Mouse (Mus musculus): ENCODE data around the gene Tmem184b. TPM values are rescaled to one million over a fixed set of nuclear protein-coding genes. Genes with fewer than 3 reads are reported as not detected.

Tmem184b gene
- 67.7 and 75.5 TPM in 2 replicates for polyA plus RNA-seq (2015; fragmentation: Nextera tagmentation; extraction: Ambion mirVana)

DNA sequence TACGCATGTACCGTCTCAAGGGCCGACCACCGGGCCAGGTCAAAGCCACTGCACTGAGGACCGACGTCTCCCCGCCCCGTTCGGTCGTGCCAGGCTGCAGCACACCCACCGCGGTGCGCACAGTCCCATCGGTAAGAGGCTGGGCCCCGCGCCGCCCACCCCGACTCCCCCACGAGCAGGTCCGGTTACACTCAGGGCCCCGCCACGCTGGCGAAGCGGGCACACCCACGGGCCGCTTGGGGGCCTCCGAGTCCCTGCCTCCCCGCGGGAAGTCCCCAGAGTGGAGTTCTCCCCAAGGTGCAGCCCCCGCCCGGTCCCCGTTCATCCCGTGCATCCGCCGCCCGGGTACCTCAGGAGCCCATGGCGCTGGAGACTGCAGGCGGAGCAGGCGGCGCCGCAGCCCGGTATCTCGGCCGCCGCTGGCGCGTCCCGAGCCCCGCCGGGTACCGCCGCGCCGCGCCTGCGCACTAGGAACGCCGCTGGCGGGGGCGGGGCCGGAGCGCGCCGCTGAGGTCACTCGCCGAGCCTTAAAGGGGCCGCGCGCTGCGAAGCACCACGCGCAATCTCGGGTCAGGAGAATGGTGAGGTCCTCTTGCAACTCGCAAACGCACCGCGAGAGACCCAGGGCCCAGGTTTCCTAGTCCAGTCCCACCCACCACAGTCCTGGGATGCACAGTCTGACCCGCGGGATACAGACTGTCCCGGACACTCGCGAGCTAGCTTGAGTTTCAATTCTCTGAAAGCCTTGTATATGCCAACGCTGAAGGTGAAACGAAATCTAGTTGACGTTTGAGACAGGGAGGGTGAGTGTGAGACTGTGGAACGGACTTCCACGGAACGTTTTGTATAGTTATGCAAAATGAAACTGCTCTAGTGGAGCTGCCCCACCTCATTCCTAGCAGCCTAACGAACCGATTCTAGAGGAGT lies at the start of gene Tmem184b:
TSS of gene Tmem184b (minus strand) at position 734 of the 927 bp plus-strand sequence.
- Histone ChIP-seq H3K9ac (peak within 1 kb of the TSS; percentile 84), H3K27ac (peak within 1 kb of the TSS; percentile 89), H3K27me3 (no peaks in the 10 kb centered on the region), H3K36me3 (no peaks in the 10 kb centered on the region), H3K4me3 (replicated peaks) (peak within 1 kb of the TSS; percentile 92), H3K9me3 (replicated peaks) (no peaks in the 10 kb centered on the region), H3K4me1 (peaks cover 51% of the 10 kb centered on the region), H3K4me2 (peak within 1 kb of the TSS; percentile 90)
- peak; percentile 84 for ATAC-seq (replicated peaks; ENCODE audit: low FRiP score)
- under 1% methylated on average over 90 of the region's 90 CpGs for WGBS

DNA sequence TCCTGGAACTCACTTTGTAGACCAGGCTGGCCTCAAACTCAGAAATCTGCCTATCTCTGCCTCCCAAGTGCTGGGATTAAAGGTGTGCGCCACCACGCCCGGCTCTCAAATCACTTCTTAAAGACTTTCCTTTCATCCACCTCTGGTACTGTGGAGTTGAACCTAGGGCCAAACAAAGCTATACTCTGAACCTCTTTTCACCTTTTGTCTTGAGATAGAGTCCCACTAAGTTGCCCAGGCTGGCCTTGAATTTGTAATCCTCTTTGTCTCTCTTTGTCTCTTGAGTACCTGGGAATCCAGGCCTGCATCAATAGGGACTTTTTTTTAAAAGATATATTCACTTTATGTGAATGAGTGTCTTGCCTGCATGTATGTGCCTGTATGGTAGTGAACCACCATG lies 44.7 kb upstream of the Tmem184b start:
- Histone ChIP-seq H3K4me2 (no peak overlapping the region), H3K4me1 (peaks cover 9% of the 10 kb centered on the region), H3K36me3 (no peaks in the 10 kb centered on the region), H3K27me3 (no peaks in the 10 kb centered on the region), H3K9me3 (replicated peaks) (no peaks in the 10 kb centered on the region), H3K4me3 (replicated peaks) (no peak overlapping the region), H3K9ac (no peak overlapping the region), H3K27ac (no peak overlapping the region)
- ATAC-seq (replicated peaks; ENCODE audit: low FRiP score), result no peak
- WGBS, result 93% methylated on average over 3 of the region's 3 CpGs

DNA sequence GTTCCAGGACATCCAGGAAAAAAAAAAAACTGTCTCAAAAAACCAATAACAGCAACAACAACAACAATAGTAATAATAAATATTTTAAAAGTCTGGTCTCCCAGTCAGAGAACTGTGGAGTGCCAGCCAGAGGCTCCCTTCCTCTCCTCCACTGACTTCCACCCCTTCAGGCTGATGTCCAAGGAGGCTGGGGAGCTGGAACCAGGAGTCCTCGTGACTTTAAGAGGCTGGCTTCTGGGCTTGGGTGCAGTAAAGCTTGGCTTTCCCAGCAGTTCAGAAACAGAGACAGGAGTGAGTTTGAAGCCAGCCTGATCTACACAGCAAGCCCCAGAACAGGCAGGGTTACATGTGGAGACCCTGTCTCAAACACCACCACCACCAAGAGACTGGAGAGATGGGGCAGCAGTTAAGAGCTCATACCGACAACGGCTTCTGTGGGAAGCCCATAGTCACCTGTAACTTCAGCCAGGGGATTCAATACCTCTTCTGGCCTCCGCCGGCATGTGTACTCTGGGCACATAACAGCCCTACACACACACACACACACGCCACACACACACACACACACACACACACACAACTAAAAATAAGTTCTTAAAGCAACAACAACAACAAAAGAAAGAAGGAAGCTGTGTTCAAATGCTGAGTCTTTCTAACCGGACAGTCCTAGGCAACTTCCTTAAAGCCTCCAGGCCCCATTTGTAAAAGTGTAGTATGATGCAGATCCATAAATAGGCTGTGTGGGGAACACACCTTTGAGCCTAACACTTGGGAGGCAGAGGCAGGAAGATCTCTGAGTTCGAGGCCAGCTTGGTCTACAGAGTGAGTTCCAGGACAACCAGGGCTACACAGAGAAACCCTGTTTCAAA lies 42.7 kb upstream of the Tmem184b start:
- H3K9me3 ChIP-seq (replicated peaks), result no peaks in the 10 kb centered on the region
- H3K36me3 ChIP-seq, result no peaks in the 10 kb centered on the region
- 81% methylated on average over 8 of the region's 8 CpGs for WGBS
- no peak overlapping the region for H3K4me3 ChIP-seq (replicated peaks)
- H3K27ac ChIP-seq, result no peak overlapping the region
- H3K27me3 ChIP-seq, result no peaks in the 10 kb centered on the region
- no peak overlapping the region for H3K4me2 ChIP-seq
- no peak overlapping the region for H3K9ac ChIP-seq
- peaks cover 14% of the 10 kb centered on the region for H3K4me1 ChIP-seq
- no peak for ATAC-seq (replicated peaks; ENCODE audit: low FRiP score)

DNA sequence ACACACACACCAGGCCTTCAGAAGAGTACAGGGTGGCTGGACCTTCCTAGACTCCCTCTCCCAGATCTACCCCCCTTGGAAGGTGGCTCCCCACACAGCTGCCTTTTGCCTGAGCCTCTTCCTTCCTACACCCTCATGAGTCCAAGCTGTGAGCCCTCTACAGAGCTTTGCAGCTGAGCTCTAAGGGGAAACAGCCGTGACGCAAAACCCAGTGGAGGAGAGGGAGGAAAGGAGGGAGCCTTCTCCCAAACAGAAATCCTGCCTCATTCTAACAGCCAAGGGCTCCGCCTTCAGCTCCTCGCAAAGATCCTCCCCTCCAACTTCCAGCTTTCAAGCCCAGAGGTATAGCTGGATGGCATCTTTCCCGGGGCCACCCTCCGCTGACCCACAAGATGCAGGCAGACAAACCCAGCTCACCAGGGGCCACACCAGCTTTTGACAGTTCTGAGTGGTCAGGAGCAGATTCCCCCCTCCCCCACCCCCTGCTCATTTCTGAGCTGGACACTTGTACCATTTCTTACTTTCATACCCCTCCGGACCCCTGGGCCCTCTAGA lies 40.6 kb upstream of the Tmem184b start:
- Histone ChIP-seq H3K9ac (no peak overlapping the region), H3K4me3 (replicated peaks) (no peak overlapping the region), H3K27ac (no peak overlapping the region), H3K36me3 (no peaks in the 10 kb centered on the region), H3K9me3 (replicated peaks) (no peaks in the 10 kb centered on the region), H3K27me3 (no peaks in the 10 kb centered on the region), H3K4me2 (no peak overlapping the region), H3K4me1 (peaks cover 35% of the 10 kb centered on the region)
- ATAC-seq (replicated peaks; ENCODE audit: low FRiP score), result no peak
- WGBS, result 60% methylated on average over 7 of the region's 7 CpGs

DNA sequence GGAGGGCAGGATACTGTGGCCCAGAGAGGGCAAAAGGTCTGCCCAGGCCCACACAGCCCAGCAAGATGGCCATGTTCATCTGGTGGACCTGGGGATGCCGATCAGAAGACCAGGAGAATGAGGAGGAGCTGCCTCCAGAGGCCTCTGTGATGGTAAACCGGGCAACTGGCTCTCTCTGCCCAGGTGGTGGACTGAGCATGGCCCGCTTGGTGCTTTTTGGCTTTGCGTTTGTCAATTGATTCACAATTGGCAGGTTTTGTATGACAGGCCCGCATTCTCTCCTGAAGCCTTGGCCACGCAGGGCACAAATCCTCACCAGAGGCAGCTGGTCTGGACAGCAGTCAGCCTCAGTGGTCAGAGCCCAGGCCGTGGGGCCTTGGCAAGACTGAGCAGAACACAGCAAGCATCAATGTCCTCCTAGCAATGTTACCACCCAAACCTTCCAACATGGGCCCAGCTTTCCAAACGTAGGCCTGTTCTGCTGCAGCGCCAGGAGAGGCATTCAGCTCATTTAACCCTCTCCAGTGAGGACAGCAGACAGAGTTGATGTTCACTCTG lies 39.7 kb upstream of the Tmem184b start:
- H3K4me2 ChIP-seq, result no peak overlapping the region
- H3K4me1 ChIP-seq, result peaks cover 44% of the 10 kb centered on the region
- H3K9ac ChIP-seq, result no peak overlapping the region
- no peak for ATAC-seq (replicated peaks; ENCODE audit: low FRiP score)
- H3K9me3 ChIP-seq (replicated peaks), result no peaks in the 10 kb centered on the region
- H3K27ac ChIP-seq, result no peak overlapping the region
- no peak overlapping the region for H3K4me3 ChIP-seq (replicated peaks)
- 85% methylated on average over 9 of the region's 9 CpGs for WGBS
- peaks cover 7% of the 10 kb centered on the region for H3K36me3 ChIP-seq
- no peaks in the 10 kb centered on the region for H3K27me3 ChIP-seq

- Histone ChIP-seq H3K4me1 (peaks cover 52% of the 10 kb centered on the region), H3K27ac (peak overlapping the region; percentile 97), H3K9me3 (replicated peaks) (no peaks in the 10 kb centered on the region), H3K9ac (peak overlapping the region; percentile 83), H3K4me2 (peak overlapping the region; percentile 77), H3K4me3 (replicated peaks) (peak overlapping the region; percentile 73), H3K36me3 (peaks cover 15% of the 10 kb centered on the region), H3K27me3 (no peaks in the 10 kb centered on the region)
- WGBS, result 7% methylated on average over 6 of the region's 6 CpGs
- peak; percentile 7; the same call in 1 of the 2 replicates for ATAC-seq (replicated peaks; ENCODE audit: low FRiP score)
These were observed 38.9 kb upstream of the Tmem184b start for GRCm38 (mm10) chr15:79442257-79442611.

GRCm38 (mm10) chr15:79441331-79442256 lies 38.2 kb upstream of the Tmem184b start:
- no peaks in the 10 kb centered on the region for H3K9me3 ChIP-seq (replicated peaks)
- peak; percentile 46 for ATAC-seq (replicated peaks; ENCODE audit: low FRiP score)
- H3K36me3 ChIP-seq, result peaks cover 21% of the 10 kb centered on the region
- H3K4me2 ChIP-seq, result peak overlapping the region; percentile 77
- H3K9ac ChIP-seq, result peak overlapping the region; percentile 83
- peak overlapping the region; percentile 97 for H3K27ac ChIP-seq
- WGBS, result under 1% methylated on average over 64 of the region's 107 CpGs
- H3K4me3 ChIP-seq (replicated peaks), result peak overlapping the region; percentile 73
- H3K27me3 ChIP-seq, result no peaks in the 10 kb centered on the region
- peaks cover 58% of the 10 kb centered on the region for H3K4me1 ChIP-seq

DNA sequence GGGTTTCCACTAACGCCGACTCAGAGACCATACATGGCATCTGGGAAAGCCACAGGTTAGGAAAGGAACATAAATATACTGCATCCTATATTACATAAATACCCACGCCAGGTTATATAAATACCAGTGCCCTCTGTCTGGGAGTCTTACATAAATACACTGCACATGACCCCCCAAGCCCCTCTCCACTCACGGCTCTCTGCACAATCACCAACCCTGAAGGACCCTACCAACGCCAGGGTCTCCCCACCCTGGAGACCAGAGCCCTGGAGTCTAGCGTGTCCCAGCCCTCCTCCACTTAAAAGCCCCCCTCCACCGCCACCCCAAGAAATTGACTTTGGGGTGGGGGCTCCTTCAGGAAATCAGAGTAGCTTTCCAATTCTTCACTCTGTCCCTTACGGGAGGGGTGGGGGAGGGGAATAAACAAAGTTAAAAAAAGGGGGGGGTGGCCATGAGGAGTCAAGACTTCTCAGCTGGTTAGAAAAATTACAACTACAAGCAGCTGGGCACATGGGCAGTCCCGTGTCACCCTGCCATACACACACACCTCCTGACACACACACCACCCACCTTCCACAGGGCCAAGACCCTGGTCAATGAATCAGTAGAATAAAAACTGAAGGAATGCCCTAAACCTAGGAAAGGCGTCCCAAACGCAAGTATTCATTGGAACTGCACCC lies 37.4 kb upstream of the Tmem184b start:
- peaks cover 29% of the 10 kb centered on the region for H3K36me3 ChIP-seq
- peaks cover 66% of the 10 kb centered on the region for H3K4me1 ChIP-seq
- WGBS, result 4% methylated on average over 11 of the region's 11 CpGs
- H3K4me3 ChIP-seq (replicated peaks), result peak overlapping the region; percentile 73
- peak overlapping the region; percentile 97 for H3K27ac ChIP-seq
- peak overlapping the region; percentile 77 for H3K4me2 ChIP-seq
- peak overlapping the region; percentile 83 for H3K9ac ChIP-seq
- no peaks in the 10 kb centered on the region for H3K27me3 ChIP-seq
- ATAC-seq (replicated peaks; ENCODE audit: low FRiP score), result peak; percentile 12; the same call in 1 of the 2 replicates
- no peaks in the 10 kb centered on the region for H3K9me3 ChIP-seq (replicated peaks)

DNA sequence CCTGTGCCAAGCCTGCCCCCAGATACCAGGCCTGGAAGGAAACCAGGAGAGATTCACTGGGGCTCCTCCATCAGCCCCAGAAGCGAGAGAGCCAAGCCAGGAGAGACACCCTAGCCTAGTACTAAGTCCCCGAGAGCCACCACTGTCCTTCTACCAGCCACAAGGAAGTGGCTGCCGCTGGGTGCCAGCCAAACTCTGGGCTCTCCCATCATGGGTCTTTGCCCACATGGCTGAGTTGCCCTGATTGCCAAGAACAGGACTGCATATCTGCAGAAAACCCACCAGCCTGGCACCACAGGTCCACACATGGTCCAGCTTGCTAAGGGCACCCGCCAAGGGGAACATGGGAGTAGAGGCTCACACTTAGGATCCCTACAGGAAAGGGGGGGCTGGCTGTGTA lies 36.9 kb upstream of the Tmem184b start:
- Histone ChIP-seq H3K27me3 (no peaks in the 10 kb centered on the region), H3K4me1 (peaks cover 72% of the 10 kb centered on the region), H3K9me3 (replicated peaks) (no peaks in the 10 kb centered on the region), H3K36me3 (peaks cover 34% of the 10 kb centered on the region), H3K27ac (peak overlapping the region; percentile 33; the same call in 1 of the 2 replicates), H3K4me2 (peak overlapping the region; percentile 77), H3K4me3 (replicated peaks) (peak overlapping the region; percentile 73), H3K9ac (peak overlapping the region; percentile 83)
- WGBS, result 77% methylated on average over 4 of the region's 4 CpGs
- ATAC-seq (replicated peaks; ENCODE audit: low FRiP score), result no peak

GRCm38 (mm10) chr15:79439386-79439785 lies 36.0 kb upstream of the Tmem184b start:
- Histone ChIP-seq H3K9ac (0 out of 2 replicates have a peak overlapping the region, but pooled peaks have one; percentile 83), H3K27ac (peak overlapping the region; percentile 33; the same call in 1 of the 2 replicates), H3K4me3 (replicated peaks) (no peak overlapping the region), H3K9me3 (replicated peaks) (no peaks in the 10 kb centered on the region), H3K27me3 (no peaks in the 10 kb centered on the region), H3K4me2 (peak overlapping the region; percentile 77; the same call in 1 of the 2 replicates), H3K4me1 (peaks cover 79% of the 10 kb centered on the region), H3K36me3 (peaks cover 43% of the 10 kb centered on the region)
- ATAC-seq (replicated peaks; ENCODE audit: low FRiP score), result no peak
- 69% methylated on average over 4 of the region's 4 CpGs for WGBS
